Mouse (Mus musculus): ENCODE results near the gene Vps13c.
A peak's percentile ranks its signal among the peaks of the same experiment; 100 is the strongest.

The Vps13c gene

GRCm38 (mm10) chr9:67883349-67883984, 43.3 kb downstream of the Vps13c start:
- no peak for DNase-seq

DNA sequence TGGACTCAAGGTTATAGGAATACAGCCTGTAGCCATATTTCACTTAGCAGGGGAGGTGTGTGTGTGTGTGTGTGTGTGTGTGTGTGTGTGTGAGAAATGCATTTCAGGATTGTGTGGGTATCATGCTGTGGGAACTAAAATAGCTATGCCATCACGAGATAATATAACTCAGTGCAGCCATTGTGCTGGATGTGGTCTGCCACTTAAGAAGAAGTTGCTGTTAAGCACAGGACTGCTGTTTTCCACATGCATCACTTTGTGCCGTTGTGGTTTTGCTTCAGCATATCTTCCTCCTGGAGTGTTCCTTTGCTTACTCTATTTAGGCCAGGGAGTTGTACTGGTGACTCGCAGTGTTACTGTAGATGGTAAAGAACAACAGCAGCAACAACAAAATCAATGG, 43.9 kb downstream of the Vps13c start:
- no peak for DNase-seq

GRCm38 (mm10) chr9:67886981-67887720, 47.0 kb downstream of the Vps13c start:
- DNase-seq: peak; percentile 9

GRCm38 (mm10) chr9:67893474-67893873, 53.3 kb downstream of the Vps13c start:
- no peak for DNase-seq

GRCm38 (mm10) chr9:67896646-67897295, 56.6 kb downstream of the Vps13c start:
- DNase-seq: no peak

GRCm38 (mm10) chr9:67900398-67900797, 60.2 kb downstream of the Vps13c start:
- no peak for DNase-seq

GRCm38 (mm10) chr9:67904355-67904754, 64.2 kb downstream of the Vps13c start:
- DNase-seq: no peak

DNA sequence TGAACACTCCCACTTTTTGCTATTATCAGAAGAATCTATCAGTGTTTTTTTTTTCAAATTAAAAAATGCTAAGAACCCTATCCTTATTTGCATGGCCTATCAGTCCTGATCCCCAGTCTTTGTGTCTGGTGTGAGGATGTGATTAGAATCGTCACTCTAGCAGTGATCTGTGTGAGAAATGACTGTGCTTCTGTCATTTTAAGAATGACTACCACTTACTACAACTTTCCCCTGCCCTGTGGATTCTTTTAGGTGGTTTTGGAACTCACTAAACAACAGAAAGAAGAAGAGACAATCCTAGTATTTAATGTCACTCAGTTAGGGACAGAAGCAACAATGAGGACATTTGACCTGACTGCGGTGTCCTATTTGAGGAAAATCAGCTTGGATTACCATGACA, 65.3 kb downstream of the Vps13c start:
- no peak for DNase-seq

DNA sequence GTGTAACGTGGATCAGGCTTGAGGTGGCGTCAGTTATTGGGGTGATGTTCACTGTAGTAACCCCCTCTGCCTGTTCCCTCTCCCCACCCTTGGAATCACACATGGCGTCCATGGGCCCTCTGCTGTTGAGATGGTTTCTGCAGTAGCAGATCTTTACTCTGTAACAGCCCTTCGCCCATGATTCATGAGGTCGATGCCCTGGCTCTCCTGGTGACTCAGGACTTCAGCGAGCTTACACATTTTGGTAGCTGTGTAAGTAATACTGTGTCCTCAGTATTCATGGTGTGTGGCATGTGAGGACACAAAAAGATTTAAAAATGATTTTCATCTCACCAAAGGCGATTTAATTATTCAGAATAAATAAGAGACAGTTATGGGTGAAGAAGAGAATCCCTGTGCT, 74.5 kb downstream of the Vps13c start:
- DNase-seq: no peak

GRCm38 (mm10) chr9:67922350-67922749, 82.2 kb downstream of the Vps13c start:
- no peak for DNase-seq

- DNase-seq: no peak
These were observed 90.4 kb downstream of the Vps13c start for GRCm38 (mm10) chr9:67930629-67931028.

DNA sequence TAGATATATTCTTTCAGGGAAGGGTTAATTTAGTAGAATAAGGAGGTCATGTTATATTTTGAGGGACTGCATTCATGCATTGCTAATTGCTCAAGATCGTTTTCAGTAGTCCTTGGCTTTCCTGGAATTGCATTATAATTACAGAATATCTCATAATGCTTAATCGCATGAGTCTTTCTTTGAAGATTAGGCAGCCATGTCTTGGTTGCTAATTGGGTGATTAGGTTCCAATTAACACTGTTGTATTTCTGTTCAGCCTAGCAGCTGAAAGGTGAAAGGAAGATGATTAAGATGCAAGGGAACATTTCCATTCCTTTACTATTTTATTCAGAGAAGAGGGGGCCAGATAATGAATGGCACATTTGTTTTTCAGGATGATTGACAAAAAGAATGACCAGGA, 97.1 kb downstream of the Vps13c start:
- DNase-seq: no peak

DNA sequence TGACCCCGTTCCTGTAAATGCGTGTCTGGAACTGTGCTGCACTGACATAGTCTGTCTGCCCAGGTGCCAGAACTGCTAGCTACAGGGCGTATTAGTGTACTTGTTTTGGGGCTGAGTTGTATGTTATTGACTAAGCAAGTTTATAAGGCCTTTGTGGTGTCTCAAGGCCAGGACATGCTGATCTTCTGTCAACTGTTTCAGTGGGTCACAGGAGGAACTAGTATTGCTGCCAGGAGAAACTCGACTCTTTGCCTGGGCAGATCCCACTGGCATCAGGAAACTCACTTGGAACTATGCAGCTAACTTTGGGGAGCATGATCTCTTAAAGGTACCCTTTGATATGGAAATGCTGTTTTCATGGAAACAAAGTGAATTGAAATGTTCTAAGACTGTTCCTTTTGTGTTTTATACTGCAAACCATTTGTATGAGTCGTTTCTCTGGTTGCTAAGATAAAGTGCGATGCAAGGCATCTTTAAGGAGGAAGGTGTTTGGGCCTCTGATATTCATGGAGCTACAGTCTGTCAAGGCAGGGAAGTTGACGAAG, 115.3 kb downstream of the Vps13c start:
- DNase-seq: no peak

- no peak for DNase-seq
These were observed 121.8 kb downstream of the Vps13c start for GRCm38 (mm10) chr9:67961953-67962352.

GRCm38 (mm10) chr9:67965889-67966288, 125.7 kb downstream of the Vps13c start:
- no peak for DNase-seq

GRCm38 (mm10) chr9:67967011-67967410, 126.8 kb downstream of the Vps13c start:
- DNase-seq: no peak

DNA sequence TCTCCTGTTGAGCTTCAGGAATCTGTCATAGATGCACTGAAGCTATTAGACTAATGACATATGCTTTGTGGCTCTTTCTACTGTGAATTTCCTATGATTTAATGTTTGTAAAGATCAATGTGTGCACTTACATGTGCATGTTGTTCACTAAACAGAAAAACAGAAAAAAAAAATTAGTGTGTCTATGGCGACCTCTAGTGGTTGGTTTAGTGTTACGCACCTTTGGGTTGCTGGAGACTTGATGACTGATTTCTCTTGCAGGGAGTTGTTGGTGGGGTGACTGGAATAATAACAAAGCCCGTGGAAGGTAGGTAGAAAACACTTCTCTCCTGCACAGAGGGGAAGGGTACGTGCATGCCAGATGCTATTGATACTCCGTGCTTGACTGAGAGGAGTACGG, 133.3 kb downstream of the Vps13c start:
- DNase-seq: no peak

- DNase-seq: no peak
These were observed 135.3 kb downstream of the Vps13c start for GRCm38 (mm10) chr9:67975491-67975890.

GRCm38 (mm10) chr9:68006566-68006965, 166.4 kb downstream of the Vps13c start:
- no peak for DNase-seq

DNA sequence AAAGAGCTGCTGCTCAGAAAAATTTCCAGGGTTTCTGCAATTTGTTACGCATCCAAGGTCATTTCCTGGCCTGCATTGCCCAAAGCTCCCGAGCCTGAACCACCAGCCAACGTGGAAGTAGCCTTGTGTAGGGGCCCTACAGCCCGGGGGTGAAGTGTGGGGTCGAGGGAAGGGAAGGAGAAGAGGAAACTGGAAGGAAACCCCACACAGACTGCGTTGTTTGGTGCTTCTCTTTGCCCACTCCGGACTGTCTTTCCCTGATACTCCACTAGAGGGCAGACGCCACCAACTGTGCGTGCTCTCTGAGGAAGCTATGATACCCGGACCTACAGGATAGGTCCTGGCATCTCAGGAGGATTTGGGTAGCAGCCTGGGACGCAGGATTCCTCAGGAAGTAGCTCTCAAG, 174.8 kb downstream of the Vps13c start:
- DNase-seq: peak; percentile 45

DNA sequence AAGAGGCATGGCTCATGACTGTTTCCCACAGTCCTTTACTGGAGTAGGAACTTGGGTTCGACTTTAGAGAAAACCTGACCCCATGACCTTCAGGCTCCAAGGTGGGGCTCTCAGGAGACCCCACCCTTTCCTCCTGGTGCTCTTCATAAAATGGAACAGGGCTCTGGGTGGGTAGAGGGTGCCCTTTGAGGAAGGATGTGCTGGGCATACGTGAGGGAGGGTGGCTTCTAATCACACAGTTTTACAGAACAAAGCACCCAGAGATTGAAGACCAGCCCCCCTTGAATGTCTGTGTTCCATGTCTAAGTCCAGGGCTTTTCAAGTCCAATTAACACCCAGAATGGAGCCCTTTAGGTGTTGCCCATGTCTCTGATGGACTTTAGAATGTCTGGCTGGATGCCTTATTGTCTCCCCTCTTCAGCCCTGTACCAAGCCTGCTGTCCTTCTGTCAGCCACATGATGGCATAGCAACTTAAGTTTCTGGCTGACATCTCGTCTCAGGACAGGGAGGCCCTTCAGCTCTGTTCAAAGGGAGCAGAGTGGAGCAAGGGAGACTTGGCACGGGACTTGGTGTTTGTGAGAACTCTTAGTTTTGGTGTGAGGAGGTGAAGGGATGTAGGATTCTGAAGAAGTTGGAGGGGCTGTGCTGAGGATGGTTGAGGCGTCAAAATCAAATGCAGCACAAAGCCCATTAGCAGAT, 176.2 kb downstream of the Vps13c start:
- peak; percentile 21 for DNase-seq

GRCm38 (mm10) chr9:68020776-68021365, 180.7 kb downstream of the Vps13c start:
- DNase-seq: peak; percentile 19
